Mouse (Mus musculus): ENCODE measurements around the gene Mybpc2.

Mybpc2 gene

GRCm38 (mm10) chr7:44525126-44525832, 823 bp upstream of the Mybpc2 start:
- DNase-seq (ENCODE audit: low spot score), result no peak

GRCm38 (mm10) chr7:44523056-44523455, 1.4 kb downstream of the Mybpc2 start:
- no peak for DNase-seq (ENCODE audit: low spot score)

GRCm38 (mm10) chr7:44521710-44522109, 2.7 kb downstream of the Mybpc2 start:
- DNase-seq (ENCODE audit: low spot score), result peak; percentile 88

GRCm38 (mm10) chr7:44520990-44521389, 3.5 kb downstream of the Mybpc2 start:
- no peak for DNase-seq (ENCODE audit: low spot score)

DNA sequence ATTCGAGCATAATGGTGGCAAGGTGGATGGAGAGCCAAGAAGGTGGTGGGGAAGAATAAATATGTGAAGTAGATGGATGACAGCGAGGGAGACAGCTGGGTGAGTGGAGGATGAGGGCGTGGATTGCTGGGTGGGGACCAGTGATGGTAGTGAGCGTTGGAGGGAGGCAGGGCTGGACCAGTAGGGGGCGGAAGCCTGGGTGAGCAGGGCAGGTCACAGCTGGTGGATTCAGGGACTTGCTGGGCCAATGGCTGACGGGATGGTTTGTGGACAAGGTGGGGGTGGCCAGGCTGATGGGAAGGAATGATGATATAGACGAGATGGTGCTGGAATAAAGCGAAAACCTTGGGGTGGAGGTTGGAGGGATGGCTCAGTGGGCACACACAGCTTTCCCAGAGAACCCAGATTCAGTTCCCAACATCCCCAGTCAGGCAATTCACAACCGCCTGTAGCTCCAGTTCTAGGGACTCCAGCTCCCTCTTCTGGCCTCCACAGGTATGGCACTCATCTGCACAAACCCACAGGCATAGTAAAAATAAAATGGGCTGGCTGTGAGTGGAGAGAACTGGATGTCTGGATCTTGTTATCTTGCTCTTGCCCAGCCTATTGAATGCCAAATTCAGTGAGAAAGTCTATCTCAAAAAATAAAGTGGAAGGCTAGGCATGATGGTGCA, 5.1 kb downstream of the Mybpc2 start:
- peak; percentile 26 for DNase-seq (ENCODE audit: low spot score)

DNA sequence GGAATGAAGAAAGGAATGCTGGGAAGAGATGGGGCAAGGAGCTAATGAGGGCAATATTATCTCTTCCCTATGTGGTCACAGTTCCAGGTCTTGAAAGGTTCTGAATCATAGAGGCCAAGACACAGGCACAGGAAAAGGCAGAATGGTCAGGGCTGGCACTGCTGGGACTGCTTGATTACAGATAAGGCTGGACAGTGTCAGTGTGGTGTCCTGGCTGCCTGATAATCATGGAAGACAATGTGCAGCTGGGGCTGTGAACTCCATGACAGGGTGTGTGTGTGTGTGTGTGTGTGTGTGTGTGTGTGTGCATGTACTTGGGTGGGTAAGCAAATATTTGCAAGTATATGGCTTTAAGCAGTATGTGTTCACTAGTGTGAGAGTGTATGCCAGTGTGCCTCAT, 17.0 kb downstream of the Mybpc2 start:
- DNase-seq (ENCODE audit: low spot score), result no peak

GRCm38 (mm10) chr7:44501563-44502115, 22.8 kb downstream of the Mybpc2 start:
- DNase-seq (ENCODE audit: low spot score), result peak; percentile 87

DNA sequence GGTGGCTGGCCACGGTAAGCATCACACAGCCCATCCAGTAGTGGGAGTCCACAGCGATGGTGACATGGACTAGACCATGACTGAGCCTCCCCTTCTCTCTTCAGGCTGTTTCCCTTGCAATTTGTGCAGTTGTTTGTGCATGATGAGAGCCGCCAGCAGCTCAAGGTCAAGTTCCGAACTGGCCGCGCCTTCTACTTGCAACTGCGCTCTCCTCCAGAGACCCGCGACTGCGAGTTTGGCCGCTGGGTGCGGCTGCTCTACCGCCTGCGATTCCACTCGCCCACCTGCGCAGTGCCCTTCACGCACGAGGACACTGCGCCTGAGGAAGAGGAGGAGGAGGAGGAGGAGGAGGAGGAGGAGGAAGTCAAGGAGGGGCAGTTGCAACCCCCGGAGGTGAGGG, 24.4 kb downstream of the Mybpc2 start:
- DNase-seq (ENCODE audit: low spot score), result no peak

DNA sequence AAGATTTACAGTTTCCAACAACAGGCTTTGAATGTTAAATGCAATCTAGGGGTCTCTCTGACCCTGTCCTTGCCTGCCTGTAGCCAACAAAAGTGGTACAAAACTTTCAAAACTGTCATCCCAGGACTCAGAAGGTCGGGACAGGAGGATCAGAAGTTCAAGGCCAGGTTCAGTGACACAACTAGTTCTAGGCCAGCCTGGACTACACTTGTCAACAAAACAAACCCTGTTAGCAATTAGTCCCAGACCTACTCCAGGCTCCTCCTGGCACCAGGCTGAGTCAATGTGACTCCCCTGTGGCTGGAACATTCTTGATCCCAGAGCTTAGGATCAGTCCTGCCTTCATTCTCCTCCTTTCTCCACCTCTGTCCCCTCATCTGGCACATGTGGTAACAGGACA, 25.5 kb downstream of the Mybpc2 start:
- DNase-seq (ENCODE audit: low spot score), result no peak

GRCm38 (mm10) chr7:44497361-44498055, 26.9 kb downstream of the Mybpc2 start:
- DNase-seq (ENCODE audit: low spot score), result no peak

- DNase-seq (ENCODE audit: low spot score), result no peak
Measured at GRCm38 (mm10) chr7:44496771-44497109, 27.7 kb downstream of the Mybpc2 start.

GRCm38 (mm10) chr7:44495992-44496770, 28.3 kb downstream of the Mybpc2 start, which contains the start of the genes Emc10 and Fam71e1:
Gene Emc10, minus strand, starts transcription at chr7:44496529.
Gene Fam71e1, plus strand, starts transcription at chr7:44496581.
- DNase-seq (ENCODE audit: low spot score), result peak; percentile 99

DNA sequence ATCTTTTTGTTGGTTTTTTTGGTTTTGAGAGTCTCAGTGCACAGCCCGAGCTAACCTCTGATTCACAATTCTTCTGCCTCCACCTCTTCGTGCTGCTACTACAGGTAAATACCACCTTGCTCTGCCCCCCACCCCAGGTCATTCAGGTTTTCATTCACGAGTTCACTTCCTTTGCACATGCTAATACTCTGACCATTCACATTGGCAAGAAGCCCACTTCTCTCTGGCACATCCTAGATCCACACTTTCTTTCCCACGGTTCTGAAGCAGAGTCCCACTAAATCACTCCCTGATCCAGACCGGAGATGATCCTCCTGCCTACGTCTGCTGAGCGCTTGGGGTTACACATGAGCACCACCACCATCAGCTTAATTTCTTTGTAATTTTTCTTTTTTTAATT, 29.4 kb downstream of the Mybpc2 start:
- no peak for DNase-seq (ENCODE audit: low spot score)

- DNase-seq (ENCODE audit: low spot score), result no peak
Measured at GRCm38 (mm10) chr7:44494681-44495080, 29.8 kb downstream of the Mybpc2 start.

GRCm38 (mm10) chr7:44492166-44492826, 32.2 kb downstream of the Mybpc2 start:
- DNase-seq (ENCODE audit: low spot score), result no peak

DNA sequence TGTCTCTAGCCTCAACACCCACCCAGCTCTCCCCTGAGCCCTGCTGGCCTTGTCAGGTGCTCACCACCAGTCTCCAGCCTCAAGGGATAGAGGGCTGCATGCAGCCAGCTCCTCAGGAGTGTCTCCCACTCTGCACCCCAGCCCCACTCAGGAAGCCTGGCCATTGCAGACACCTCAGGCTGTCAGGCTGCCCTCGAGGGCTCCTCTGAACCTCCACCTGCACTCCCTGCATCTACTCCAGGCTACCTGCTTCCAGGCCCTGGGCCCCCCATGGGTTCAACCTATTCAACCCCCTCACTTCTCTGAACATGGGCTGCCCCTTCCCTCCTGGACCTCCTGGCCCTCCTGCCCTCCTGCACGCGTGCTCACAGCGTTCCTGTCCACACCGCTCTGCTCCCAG, 33.1 kb downstream of the Mybpc2 start:
- no peak for DNase-seq (ENCODE audit: low spot score)

DNA sequence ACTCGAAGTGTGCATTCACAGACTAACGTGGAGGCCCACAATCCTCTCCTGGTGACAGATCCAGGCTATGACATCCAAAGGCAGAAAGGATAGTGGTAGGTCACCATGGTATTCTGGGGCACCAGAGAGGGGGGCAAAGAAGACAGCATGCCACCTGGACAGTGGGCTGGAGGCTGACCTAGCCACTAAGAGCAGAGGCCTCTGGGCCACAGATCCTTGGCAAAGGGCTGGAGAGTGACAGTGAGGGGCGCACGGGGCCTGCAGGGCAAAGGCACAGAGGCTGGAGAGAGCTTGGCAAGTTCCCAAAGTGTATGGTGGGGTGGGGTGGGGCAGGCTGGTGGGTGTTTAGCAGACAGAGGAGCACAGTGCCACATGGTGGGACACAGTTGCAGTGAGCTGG, 34.2 kb downstream of the Mybpc2 start:
- no peak for DNase-seq (ENCODE audit: low spot score)

DNA sequence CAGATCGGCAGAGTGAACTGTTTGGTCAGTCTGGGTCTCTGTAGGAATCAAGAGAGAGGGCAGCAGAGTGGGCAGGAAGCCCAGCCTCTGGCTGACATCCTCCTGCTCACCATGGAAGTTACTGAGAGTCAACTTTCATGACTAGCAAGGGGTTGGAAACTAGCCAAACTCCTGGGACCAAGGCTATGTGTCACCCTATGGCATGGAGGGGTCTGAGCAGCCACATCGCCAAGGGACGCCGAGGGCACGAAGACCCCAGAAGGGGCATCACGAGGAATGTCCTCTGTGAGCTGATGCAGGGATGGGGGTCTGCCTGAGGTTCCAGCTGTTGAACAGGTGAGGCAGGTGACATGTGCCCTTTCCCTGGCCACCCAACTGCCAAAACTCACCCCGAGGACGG, 35.9 kb downstream of the Mybpc2 start:
- no peak for DNase-seq (ENCODE audit: low spot score)

GRCm38 (mm10) chr7:44487936-44488335, 36.5 kb downstream of the Mybpc2 start:
- DNase-seq (ENCODE audit: low spot score), result no peak

DNA sequence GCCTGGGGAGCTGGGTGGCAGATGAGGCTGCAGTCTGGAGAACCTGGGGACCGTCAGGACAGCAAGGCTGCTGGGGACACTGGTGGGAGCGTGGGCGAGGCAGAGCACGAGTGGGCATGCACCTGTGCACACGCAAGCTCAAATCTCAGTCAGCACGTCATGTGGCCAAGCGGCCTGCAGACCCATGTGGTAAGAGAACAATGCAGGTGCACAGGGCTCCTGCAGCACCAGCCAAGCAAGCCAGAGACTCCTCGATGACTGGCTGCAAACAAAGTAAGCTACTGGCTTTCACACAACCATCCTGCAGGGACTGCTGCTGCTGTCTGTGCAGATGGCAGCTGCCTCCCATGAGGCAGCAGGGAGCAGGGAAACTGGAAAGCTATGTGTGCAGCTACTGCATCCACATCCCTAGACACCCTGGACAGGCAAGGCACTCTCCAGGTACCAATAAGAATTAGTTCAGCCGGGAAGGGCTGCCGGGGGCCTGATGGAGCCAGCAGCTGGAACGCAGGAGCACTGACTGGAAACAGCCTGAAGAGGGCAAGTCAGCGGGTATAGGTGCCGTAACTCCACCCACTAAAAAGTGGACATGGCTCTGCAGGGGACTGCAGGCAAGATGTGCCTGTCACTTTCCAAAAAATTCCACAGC, 37.4 kb downstream of the Mybpc2 start:
- DNase-seq (ENCODE audit: low spot score), result no peak
